Mouse (Mus musculus) mouse embryonic stem cell (cell line): ENCODE measurements around the gene Bri3bp.
"Not testable (repeated sequence)": the region's sequence is repeated elsewhere in the genome, so short reads cannot be mapped to it uniquely, and the experiment has no call there.

Source experiments
- in situ Hi-C, 2 experiments: fragments of 300-500 bp; cut with MboI; formaldehyde crosslinking; loops; 1 replicate in 1 of 2; 3 replicates in 1 of 2; pipeline ENCODE4 v1.14.3; 2019 to 2020; ENCODE audit warnings: low sequenced_read_pairs in 2 of 2, low pct_unique_long_range_greater_than_20kb in 1 of 2, mixed read lengths in 1 of 2; ENCODE audit not compliant: unreplicated experiment in 1 of 2

Gene Bri3bp

DNA sequence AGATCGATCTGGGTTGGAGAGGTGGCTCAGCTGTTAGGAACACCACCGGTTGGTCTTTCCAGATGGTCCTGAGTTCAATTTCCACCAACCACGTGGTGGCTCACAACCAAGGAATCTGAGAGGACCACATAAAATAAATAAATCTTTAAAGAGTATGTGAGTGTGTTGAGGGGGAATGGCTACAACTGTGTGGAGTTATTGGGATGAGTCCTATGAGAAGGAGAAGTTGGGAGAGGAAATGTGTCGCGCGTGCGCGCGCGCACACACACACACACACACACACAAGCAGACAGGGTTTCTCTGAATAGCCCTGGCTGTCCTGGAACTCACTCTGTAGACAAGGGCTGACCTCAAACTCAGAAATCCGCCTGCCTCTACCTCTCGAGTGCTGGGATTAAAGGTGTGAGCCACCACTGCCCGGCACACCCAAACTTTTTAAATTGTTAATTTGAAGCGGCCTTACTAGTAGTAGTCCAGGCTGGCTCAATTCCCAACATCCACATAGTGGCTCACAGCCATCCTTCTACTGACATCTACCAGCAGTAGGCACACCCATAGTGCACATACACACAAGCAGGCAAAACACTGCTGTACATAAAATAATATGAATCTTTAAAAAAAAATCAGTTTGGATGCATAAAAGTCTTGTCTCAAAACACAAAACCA is 33.3 kb upstream of the Bri3bp start:
- in situ Hi-C loops, result no loop called here

DNA sequence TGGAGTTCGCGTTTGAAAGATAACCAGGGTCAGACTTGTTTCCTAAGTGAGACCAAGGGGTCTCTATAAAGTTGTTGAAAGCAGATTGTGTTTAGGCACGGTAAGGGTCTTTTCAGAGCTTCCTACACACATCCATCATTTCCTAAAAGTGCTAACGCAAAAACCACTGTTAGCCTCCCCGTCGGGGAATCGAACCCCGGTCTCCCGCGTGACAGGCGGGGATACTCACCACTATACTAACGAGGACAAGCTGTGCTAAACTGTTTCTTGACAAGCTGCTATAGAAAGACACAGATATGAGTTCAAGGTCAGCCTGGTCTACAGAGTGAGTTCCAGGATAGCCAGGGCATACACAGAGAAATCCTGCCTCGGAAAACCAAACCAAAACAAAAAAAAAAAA is 32.5 kb upstream of the Bri3bp start:
- in situ Hi-C loops, result no loop called here

DNA sequence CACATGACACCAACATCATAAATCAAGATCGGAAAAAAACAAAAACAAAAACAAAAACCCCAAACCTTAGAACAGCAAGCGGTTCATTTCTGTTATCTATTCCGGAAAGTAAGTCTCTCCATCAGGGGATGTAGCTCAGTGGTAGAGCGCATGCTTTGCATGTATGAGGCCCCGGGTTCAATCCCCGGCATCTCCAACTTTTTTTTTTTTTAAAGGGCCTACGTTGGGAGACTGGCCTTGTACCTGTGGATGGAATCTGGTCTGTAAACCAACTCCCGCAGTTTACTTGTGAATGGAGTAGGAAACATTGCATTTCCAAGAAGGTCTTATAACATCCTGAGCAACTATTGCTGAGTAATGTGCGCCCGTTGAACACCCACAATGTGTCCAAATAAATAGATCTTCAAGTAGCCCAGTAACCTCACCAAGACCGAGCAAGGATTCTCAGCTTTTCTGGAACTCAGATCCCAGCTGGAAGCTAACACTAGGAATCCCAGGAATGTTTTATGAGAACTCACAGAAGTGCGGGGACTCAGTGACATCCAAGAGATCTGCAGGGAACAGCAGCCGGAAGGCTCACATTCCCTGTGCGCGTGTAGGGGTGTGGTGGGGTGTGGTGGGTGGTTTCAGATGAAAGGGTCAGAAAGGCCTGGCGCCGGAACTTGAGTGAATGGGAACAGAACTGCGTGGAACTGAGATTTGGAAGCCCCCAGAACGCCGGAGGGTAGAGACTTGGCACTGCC is 31.8 kb upstream of the Bri3bp start:
- in situ Hi-C loops, result no loop called here

DNA sequence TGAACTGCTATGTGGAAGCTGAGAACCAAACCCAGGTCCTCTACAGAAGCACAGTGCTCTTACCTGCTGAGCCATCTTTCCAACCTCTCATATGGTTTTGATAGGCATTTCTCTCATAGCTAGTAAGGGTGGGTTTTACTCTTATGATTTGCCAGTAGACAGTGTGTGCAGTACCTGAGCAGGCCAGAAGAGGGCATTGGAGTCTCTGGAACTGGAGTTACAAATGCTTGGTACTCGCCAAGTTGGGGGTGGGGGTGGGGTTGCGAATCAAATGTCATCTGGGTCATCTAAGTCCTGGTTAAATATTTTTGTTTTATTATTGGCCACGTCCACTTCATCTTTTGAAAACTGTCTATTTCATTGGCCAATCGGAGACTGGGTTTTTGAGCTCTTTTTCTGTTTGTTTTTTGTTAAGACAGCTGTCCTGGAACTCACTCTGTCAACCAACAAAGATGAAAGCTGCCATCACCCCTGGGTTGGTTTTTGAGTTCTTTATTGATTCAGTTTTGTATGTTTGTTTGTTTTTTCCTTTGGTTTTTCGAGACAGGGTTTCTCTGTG is 29.3 kb upstream of the Bri3bp start:
- in situ Hi-C loops, result no loop called here

DNA sequence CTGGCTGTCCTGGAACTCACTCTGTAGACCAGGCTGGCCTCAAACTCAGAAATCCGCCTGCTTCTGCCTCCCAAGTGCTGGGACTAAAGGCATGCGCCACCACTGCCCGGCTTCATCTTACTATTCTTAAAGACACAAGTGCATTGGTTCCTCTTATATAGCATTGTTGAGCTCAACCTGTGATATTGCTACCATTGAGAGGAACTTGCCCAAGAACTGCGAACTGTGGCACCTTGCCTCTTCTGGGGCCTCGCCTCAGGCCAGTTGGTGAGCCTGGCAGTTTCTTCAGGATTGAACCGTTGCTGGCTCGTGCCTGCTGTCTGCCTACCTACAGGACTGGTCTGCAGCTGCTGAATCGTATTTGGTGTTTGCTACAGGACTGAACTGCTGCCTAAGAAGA is 28.8 kb upstream of the Bri3bp start:
- in situ Hi-C loops, result not testable (repeated sequence)

DNA sequence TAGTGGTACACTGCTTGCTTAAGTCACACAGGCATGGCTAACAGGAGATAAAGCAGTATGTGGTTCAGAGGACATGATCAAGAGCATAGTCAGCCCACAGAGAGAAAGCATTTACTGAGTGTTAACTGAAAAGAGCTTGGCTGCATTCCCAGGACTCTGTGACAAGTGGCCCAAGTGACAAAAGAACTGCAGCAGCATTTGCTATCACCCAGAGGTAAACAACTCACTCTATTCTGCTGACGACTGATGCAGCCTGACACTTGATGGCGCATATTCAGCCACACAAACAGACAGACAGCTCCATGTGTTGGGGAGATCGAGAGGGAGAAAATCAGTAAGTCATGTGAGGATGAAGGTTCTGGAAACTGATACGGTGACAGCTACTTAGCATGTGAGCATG is 27.6 kb upstream of the Bri3bp start:
- in situ Hi-C loops, result no loop called here

DNA sequence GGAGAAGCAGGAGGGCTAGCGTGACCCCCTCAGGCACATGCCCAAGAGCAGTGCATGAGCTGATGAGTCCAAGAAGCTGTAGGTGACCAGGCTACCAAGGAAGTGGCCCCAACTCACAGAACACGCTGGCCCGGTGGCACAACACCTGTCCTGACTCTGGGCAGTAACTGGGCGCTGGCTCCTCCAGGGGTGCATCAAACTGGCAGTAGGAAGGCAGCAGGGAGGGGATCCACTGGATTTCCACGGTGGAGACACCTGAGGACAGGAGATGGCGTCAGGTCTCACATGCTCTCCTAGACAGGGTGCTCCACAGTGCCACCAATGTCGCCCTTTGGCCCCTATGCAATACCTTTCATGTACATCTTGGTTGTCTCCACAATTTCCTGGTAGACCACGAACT is 25.2 kb upstream of the Bri3bp start:
- in situ Hi-C loops, result no loop called here

DNA sequence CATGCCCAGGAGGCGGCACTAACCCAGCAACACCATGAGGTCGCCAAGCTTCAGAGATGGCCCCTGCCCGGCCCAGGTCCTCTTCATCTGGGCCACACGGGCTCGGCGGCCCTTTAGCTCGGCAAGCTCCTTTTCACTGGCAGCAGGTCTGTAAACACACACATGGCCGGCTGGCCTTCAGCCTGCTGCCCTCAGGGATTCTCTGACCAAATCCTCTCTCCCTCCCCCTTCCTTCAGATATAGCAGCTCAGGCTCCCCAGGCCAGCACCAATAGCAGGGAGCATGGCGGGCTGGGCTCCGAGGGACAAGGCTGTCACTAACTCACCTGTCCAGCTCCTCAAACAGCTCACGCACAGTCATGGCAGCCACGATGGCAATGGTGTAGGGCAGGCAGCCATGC is 22.7 kb upstream of the Bri3bp start:
- in situ Hi-C loops, result no loop called here

DNA sequence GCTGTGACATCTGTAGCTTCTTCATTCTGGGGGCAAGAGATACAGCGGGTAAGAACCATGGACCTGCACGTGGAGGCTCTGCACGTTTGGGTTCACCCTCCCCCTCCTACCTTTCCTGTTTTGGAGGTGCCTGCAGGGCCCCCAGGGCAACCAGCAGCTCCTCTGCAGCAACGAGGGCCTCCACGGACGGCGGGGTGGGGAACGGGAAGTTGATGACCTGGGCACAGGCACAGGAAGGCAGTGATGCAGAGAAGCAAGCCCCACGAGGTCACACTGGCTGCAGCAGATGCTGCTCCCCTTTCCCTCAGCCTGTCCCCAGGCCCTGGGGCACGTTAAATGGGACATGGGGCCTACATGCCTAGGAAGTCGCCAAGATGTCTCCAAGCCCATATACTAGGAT is 22.2 kb upstream of the Bri3bp start:
- in situ Hi-C loops, result no loop called here

DNA sequence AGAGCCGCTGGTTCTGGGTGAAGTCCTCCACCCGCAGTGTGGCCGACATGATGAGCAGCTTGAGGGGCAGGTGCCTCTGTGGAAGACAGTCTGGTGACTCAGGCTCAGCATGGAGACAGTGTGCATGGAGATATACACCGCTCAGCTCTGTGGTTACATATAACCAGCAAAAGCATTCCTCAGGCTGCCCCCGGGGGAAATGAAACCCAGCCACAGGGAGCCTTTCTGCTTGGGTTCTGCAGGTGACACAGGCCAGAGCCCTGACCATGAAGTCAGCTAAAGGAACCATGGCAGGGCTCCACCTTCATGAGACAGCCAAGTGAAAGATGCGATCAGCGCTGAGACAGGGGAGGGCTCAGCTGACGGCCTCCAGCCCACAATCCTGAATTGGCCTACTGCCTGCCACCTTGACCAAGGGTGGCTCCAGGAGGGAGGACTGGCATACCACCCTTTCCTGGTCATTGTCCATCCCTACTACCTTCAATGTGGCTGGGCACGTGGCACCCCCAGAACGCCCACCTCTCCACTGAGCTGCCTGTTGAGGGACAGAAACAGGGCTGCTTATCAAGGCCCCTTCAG is 15.6 kb upstream of the Bri3bp start:
- in situ Hi-C loops, result no loop called here

DNA sequence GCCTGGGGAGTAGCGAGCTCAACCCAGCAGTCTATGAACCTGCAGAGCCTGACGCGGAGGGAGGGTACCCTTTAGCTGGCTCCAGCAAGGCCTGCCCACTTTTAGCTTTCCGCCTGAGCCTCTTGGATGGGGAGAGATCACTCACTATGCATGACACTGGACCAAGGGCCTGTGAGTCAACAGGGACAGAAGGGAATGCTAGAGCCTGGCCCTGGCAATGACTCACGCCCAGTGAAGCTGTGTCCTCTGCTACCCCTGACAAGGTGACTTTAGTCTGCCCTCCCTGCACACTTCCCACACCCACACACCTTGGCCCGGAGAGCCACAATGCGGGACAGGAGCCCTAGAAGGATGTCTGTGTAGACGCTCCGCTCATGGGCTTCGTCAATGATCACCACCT is 15.0 kb upstream of the Bri3bp start:
- in situ Hi-C loops, result no loop called here

DNA sequence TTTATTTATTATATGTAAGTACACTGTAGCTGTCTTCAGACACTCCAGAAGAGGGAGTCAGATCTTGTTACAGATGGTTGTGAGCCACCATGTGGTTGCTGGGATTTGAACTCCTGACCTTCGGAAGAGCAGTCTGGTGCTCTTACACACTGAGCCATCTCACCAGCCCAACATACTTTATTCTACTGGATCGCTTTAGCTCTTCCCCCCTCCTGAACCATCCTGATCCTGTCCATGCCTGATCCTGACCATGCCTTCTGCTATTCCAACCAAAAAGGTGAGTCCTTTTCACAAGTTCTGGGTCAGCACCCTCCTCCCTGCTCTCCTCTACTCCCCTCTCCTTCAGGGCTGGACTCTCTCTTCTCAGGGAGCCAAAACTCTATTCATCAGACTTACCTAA is 9.0 kb upstream of the Bri3bp start:
- in situ Hi-C loops, result not testable (repeated sequence)

DNA sequence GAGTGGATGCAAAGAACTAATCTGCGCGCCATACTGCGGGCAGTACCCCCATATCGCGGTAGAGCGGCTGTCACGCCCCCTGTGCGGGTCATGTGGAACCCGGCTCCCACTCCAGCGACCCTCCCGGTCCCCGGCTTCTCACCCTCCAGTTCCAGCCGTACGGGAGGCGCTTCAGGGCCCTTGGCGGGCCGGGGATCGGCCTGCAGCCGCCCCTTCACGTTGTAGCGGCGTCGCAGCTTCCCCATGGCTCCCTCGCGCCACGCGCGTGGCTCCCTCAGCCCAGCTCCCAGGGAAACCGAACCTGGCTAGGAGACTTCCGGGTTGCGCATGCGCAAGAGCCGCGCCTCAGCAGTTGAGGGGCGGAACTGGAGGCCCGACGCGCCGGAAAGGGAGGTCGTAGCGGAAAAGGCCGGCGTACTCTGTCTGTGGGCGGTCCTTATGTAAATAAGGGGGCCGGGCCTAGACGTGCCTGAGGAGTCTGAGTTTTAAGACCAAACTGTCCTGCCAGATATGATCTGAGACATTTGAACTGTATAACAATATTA is 7.5 kb upstream of the Bri3bp start, which contains the start of gene Dhx37:
Dhx37 (minus strand) TSS at position 329 of the 545 bp plus-strand sequence.
- in situ Hi-C loops, result no loop called here

DNA sequence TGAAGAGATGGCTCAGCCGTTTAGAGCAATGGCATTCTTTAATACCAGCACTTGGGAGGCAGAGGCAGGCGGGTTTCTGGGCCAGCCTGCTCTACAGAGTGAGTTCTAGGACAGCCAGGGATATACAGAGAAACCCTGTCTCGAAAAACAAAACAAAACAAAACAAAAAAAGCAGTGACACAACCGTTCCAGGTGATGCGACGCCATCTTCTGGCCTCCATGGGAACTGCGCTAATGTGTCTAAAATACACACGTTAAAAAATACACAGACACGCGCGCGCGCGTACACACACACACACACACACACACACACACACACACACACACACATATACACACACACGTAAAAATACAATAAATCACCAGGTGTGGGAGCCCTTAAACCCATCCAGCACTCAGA is 7.0 kb upstream of the Bri3bp start:
- in situ Hi-C loops, result not testable (repeated sequence)

DNA sequence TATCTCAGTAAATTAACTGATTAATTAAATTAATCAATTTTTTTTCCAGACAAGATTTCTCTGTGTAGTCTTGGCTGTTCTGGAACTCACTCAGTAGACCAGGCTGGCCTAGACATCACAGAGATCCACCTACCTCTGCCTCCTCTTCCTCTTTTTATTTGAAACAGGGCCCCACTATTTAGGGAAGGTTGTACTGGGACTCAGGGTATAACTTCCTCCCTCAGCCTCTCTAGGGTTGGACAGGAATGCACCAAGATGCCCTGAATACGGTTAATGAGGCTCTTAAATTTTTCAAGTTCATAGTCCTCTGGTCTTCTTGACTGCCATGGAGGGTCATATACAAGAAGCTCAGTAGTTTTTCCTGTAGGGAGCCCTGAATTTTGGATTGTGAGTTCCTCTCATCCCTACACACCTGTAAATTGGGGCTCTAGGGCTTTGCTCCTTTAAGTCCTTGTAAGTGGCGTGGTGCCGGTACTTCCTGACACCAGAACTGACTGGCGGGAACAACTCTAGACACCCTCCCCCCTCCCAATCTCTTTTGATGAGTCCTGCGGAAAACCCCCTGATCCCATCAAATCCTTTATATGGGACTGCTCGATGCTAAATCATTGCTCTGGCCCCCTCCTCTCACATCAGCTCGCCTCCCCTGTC is 660 bp upstream of the Bri3bp start:
- in situ Hi-C loops, result no loop called here

DNA sequence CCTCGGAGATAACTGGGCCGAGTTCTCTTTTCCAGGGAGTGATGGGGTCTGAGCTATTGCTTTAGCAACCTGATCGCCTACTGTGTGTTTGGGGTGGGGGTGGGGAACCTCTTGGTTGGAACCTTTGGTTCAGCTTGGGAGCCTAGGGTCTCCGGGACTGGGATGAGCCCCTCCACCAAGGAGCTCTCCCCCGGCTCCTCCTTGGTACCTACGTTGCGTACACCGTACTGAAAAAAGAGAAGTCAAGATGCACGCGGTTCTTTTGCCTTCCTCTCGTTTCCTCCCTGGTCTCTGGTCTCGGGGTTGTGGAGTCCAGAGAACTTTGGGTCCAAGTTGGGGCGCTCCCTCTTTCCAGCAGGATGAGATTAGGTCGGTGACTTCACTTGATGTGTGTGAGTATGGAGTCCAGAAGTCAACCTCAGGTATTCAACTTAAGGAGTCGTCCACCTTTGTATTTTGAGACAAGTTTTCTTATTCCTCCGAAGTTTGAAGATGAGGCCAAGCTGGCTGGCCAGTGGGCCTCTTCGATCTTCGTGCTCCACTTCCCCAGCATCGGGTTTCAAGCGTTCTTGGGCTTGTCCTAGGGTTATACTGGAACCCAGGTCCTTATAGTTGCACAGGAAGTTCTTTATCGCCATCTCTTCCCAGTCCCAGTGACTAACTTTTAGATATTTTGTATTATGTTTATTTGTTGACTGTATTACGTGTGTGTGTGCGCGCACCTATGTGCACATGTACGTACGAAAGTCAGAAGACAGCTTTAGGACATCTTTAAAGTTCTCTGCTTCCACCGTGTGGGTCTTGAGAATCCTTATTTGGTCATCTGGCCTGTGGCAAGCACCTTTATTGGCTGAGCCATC is 998 bp downstream of the Bri3bp start:
- in situ Hi-C loops, result no loop called here

DNA sequence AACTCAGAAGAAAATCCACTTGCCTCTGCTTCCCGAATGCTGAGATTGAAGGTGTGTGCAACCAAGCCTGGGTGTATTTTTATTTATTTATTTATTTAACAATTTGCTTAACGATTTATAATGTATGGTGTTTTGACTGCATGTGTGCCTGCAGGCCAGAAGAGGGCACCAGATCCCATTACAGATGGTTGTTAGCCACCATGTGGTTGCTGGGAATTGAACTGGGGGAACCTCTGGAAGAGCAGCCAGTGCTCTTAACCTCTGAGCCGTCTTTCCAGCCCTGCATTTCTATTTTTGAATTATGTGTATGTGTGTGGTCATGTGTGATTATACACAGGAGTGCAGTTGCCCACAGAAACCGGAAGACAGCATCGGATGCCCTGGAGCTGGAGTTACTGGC is 2.0 kb downstream of the Bri3bp start:
- in situ Hi-C loops, result no loop called here

DNA sequence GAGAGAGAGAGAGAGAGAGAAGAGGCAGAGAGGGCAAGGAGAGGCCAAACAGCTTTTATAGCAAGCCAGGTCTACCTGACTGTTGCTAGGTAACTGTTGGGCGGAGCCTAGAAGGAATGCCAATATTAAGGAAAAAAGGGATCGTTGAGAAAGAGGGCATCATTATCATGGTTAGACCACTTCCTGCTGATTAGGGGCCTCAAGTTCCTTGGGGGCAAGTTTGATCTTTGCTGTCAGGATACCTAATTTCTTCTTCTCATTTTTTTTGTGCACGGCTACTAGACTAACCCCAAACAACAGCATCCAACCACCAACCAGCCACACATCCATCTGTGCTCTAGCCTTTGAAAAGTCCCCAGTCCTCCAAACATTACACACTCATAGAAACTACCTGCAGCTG is 2.5 kb downstream of the Bri3bp start:
- in situ Hi-C loops, result no loop called here
